Mouse (Mus musculus) cerebellum, adult 9-10 months (tissue): Measurements from ENCODE around the gene Exd2.

ENCODE experiments used
- DNase-seq: peaks from one replicate; pipeline ENCODE4 v3.0.0; 2022

The Exd2 gene

GRCm38 (mm10) chr12:80498356-80498755 is 35.5 kb downstream of the Exd2 start:
- DNase-seq: no peak

GRCm38 (mm10) chr12:80500506-80500905 is 37.6 kb downstream of the Exd2 start:
- DNase-seq: no peak

DNA sequence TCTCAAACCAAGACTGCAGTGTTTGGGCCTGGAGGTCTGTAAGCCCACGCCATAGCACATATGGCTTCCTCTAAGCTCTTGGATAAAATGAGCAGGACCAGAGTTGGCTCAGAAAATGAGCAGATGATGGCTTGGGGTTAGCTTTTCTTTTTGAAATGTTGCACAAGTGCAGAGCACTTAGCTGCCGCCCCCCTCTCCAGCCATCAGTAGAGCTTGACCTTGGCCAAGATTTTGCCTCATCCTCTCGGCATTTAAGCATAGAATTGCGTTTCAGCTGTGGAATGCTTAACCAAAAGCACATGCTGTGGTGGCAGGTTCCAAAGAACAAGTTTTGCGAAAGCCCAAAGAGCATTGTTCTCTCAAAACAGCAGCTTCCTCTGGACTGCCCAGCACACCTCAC is 41.8 kb downstream of the Exd2 start:
- no peak for DNase-seq

DNA sequence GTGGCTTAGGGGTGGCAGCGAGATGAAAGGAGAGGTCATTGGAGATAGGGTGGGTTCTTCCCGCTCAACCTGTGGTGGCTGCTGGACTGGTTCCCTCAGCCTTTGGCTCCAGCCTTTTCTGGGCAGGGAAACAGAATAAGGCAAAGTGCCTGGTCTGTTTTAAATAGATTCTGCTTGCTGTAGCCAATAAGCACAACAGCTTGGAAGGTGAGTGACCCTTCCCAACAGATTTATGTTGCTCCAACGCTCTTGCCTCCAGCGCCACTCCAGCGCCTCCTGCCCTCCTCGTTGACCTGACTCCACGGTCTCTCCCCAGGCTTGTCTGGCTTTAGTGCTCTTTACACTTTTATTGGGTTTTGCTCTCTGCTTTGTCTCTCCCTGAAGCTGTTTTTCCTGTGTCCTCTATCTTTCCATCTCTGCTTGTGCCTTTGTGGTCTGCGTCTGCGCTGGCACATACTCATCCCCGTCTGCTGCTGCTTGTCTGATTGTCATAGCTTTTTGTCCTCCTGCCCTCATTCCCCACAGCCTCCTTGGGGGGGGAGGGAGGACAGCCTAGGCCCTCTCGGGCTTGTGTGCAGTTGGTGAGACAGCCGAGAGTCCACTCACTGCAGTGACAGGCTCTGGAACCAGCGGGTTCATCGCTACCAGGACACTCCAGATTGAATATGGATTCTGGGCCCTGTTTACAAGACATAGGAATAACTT is 44.3 kb downstream of the Exd2 start:
- no peak for DNase-seq

- no peak for DNase-seq
These were observed 55.1 kb downstream of the Exd2 start, which contains the start of gene Galnt16 for GRCm38 (mm10) chr12:80517977-80518376. Gene Galnt16 (plus strand): TSS chr12:80518277.

- no peak for DNase-seq
These were observed 55.5 kb downstream of the Exd2 start for GRCm38 (mm10) chr12:80518393-80518756.

- peak; percentile 61 for DNase-seq
These were observed 56.1 kb downstream of the Exd2 start for GRCm38 (mm10) chr12:80518757-80519620.

- DNase-seq: peak; percentile 64
These were observed 56.9 kb downstream of the Exd2 start for GRCm38 (mm10) chr12:80519621-80520332.

- no peak for DNase-seq
These were observed 59.1 kb downstream of the Exd2 start for GRCm38 (mm10) chr12:80522006-80522405.

DNA sequence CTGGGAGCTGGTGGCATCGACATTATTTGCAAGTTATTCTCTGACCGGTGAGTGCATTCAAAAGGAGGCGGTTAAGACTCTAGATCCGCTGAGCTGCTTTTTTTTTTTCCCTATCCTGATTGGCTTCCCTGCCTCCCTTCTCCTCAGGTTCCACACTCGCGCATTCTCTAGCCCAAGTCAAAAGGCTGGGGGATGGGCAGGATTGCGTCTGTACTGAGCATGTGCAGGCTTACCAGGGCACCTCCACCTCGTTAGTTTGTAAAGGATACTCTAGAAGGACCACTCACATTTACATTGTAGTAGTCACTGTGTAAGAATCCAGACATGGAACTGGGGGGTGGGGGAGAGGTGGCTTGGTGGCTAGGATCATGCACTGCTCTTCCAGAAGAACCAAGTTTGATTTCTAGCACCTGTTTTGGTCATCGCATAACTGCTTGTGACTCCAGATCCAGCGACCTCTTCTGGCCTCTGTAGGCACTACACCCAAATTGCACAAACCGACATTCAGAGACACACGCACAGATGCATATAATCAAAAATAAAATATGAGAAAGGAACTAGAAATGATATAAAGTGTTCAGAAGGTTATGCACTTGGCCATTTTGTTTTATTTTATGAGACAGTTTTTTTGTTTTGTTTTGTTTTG is 61.5 kb downstream of the Exd2 start:
- no peak for DNase-seq

DNA sequence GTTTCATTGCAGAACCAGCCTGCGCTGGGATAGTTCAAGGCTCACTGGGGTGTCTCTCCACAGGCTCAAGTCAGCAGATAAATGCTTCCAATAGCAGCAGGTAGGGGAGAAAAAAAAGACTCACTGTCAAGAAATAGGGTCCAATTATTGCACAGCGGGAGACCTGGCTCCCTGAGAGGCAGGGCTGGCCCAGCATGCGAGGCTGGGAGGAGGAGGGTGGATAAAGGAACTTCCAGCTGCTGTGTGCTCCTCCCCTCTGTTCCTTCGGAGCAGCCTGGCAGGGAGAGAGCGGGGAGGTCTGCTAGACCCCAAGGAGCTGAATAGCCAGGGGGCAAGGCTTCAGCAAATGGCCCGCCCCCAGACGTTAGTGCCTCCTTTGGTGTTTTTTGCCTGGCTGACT is 62.6 kb downstream of the Exd2 start:
- DNase-seq: no peak

DNA sequence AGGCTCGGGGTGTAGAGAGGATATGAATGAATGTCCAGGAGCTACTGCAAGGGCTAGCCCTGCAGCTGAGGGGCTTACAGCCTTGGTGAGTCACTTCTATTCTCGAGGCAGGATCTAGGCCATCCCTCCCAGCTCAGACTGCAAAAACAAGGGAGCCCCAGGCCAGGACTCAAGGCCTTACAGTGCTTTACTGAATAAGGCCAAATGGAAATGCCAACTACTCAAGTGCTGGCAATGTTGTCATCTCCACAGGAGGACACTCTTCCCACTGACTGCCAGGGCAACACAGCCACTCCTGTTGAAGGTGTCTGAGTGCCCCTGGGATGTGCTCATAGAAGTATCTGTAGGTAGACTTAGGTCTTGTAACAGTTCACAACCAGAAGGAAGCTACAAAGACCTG is 63.6 kb downstream of the Exd2 start:
- DNase-seq: no peak

DNA sequence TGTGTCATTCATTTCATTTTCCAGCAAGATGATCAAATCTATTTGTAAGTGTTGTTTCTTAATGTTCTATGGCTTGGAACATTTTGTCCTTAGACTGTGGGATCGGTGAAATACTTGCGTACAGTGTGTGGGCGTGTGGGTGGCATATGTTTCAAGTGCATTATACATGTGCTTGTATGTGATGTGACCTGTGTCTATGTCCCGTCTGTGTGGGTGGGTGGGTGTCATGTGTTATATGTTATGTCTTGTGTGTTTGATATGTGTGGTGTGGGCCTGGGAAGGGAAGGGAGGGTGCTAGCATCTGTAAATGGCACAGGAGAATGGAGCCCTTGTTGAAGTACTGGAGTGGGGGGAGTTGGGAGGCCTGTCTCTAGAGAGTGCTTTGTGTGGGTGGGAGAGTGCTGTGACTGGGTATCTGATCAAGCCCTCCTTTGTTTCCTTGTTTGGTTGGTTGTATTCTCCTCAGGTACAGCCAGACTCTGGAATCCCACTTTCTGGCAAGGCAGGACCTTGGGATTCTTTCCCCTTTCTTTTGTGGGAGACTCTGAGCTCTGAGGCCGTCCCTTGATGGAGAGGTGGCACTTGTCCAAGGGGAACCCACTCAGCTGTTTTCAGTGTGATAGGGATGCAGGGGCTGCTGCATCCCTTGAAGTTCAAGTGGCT is 65.0 kb downstream of the Exd2 start:
- DNase-seq: no peak

- DNase-seq: no peak
These were observed 67.2 kb downstream of the Exd2 start for GRCm38 (mm10) chr12:80530052-80530451.

GRCm38 (mm10) chr12:80530630-80531029 is 67.7 kb downstream of the Exd2 start:
- DNase-seq: no peak

GRCm38 (mm10) chr12:80531585-80531984 is 68.7 kb downstream of the Exd2 start:
- DNase-seq: no peak

- DNase-seq: peak; percentile 63
These were observed 71.0 kb downstream of the Exd2 start for GRCm38 (mm10) chr12:80533876-80534275.

- no peak for DNase-seq
These were observed 74.4 kb downstream of the Exd2 start for GRCm38 (mm10) chr12:80537313-80537712.

DNA sequence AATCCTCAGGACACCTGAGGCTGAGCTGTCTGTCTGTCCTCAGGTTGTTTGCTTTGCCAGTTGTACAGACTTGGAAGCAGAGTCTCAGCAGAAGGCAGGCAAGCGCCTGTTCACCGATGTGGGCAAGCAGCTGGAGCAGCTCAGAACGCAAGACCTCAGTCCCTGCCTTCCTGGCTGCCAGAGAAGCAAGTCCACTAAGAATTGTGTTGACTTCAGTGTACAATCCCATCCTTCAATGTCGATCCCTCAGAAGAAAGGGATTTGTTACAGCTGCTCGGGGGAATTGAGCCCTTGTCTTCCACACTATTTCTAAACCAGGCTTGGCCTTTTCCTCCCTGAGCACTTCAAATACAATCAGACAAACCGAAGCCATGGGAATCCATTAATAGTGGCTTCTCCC is 75.4 kb downstream of the Exd2 start:
- DNase-seq: no peak

GRCm38 (mm10) chr12:80545310-80545709 is 82.4 kb downstream of the Exd2 start:
- DNase-seq: peak; percentile 53

GRCm38 (mm10) chr12:80549646-80550045 is 86.8 kb downstream of the Exd2 start:
- no peak for DNase-seq
